ENCODE assay signal across 8 mouse cellular contexts in the genomic region with DNA sequence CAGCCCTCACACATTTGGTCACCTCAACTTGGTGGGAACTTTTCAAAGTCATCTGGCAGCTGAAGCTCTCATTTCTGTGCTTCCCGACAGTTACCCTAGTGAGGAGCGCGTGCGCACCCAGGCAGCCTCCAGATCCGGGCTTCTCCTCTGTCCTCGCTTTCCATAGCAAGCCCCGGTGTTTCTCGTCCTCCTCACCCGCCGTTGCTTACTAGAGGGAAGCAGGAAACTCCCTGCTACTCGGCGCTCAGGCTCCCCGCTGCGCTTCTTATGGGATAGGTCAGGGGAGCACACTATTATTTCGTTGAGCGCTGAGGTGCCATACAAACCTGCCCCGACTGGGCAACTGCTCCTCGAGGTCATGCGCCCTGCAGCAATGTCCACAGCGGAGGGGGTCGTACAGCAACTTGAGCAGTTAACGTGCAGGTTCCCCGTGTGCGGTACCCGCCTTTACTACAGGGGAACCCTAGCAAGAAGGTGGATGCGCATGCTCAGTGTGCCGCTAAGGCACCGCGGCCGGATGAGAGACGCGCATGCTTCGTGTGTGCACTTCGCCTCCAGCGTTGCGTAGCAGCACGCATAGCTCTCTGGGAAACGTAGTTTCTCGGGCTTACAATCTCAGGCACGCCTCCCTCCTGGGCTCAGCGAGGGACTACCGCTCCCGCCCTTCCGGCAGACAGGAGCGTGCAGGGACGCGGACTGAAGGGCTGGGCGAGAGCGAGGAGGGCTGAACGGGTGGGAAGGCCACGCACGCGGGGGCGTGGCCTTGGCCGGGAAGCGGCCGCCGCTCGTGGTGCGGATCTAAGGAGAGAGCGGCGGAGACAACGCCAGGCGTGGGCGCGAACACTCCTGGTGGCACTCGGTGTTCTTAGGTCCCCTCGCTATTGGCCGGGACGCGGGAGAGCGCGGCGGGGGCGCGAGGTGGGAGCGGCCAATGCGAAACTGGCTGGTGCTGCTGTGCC. TPM values are rescaled to one million over a fixed set of nuclear protein-coding genes. Genes with fewer than 3 reads are reported as not detected.
DNase-seq lines count a peak whose midpoint lies in the region; ATAC-seq and TF ChIP-seq lines count a peak whose summit lies in the region.

Gene B3galnt2 (plus strand): TSS at position 596 of the 959 bp plus-strand sequence.

- H3K36me3 ChIP-seq in CH12.LX (replicated peaks in 1 of 2; ENCODE audit: control insufficient read depth in 1 of 2, insufficient read depth in 1 of 2, low read length in 1 of 2) = peaks cover 0 to 28% of the 10 kb centered on the region in 2 experiments
- no peaks in the 10 kb centered on the region for H3K36me3 ChIP-seq in forebrain, embryonic 11.5 days (ENCODE audit: control insufficient read depth, insufficient read depth, low read length)
- no peaks in the 10 kb centered on the region for H3K36me3 ChIP-seq in heart, embryonic 16.5 days (ENCODE audit: control insufficient read depth, insufficient read depth)
- peaks cover 7% of the 10 kb centered on the region; the same call in 1 of the 2 replicates for H3K36me3 ChIP-seq in liver, embryonic 15.5 days (replicated peaks)
- no peaks in the 10 kb centered on the region for H3K36me3 ChIP-seq in neural tube, embryonic 12.5 days

- dilution Hi-C loops in CH12.LX (cut with MboI; ENCODE audit: extremely low pct_ligation_motif_present, extremely low pct_unique_long_range_greater_than_20kb, low sequenced_read_pairs) = no loop called here

- DNase-seq in CH12.LX (ENCODE audit: extremely low read depth) = peak; percentile 98
- DNase-seq in c-Kit-positive CD71-positive TER-119-negative erythroid progenitor cells, embryonic 14.5 days (ENCODE audit: low read depth) = peak; percentile 99
- peak; percentile 96 for DNase-seq in forebrain, embryonic 11.5 days (ENCODE audit: low spot score)
- DNase-seq in kidney, postnatal 36 days = peak; percentile 97 to 99
- DNase-seq in telencephalon, adult 2 months (ENCODE audit: low read depth, low spot score) = peak; percentile 99

- peak; percentile 99 for ATAC-seq in forebrain, embryonic 11.5 days (replicated peaks; ENCODE audit: low FRiP score)
- peak; percentile 98 for ATAC-seq in heart, embryonic 16.5 days (replicated peaks; ENCODE audit: extremely low read depth, insufficient read depth, low FRiP score)
- ATAC-seq in liver, embryonic 15.5 days (ENCODE audit: insufficient read depth) = peak; percentile 98
- ATAC-seq in neural tube, embryonic 12.5 days (ENCODE audit: low FRiP score, low read depth) = peak; percentile 99

- peak within 1 kb of the TSS; percentile 70 for H3K9ac ChIP-seq in CH12.LX (ENCODE audit: insufficient read depth, low read depth)
- H3K9ac ChIP-seq in forebrain, embryonic 11.5 days (ENCODE audit: low read length) = peak within 1 kb of the TSS; percentile 79
- H3K9ac ChIP-seq in heart, embryonic 16.5 days (ENCODE audit: low read length) = peak within 1 kb of the TSS; percentile 84
- H3K9ac ChIP-seq in liver, embryonic 15.5 days = peak within 1 kb of the TSS; percentile 93
- peak within 1 kb of the TSS; percentile 81 for H3K9ac ChIP-seq in neural tube, embryonic 12.5 days

- peaks cover 24% of the 10 kb centered on the region for H3K79me2 ChIP-seq in CH12.LX (replicated peaks; ENCODE audit: control insufficient read depth, extremely low read depth, insufficient read depth, poor library complexity, severe bottlenecking)

- H3K27me3 ChIP-seq in CH12.LX (replicated peaks) = no peaks in the 10 kb centered on the region
- no peaks in the 10 kb centered on the region for H3K27me3 ChIP-seq in forebrain, embryonic 11.5 days (ENCODE audit: control insufficient read depth, insufficient read depth, low read length)
- H3K27me3 ChIP-seq in heart, embryonic 16.5 days (ENCODE audit: control insufficient read depth, insufficient read depth, low read length) = no peaks in the 10 kb centered on the region
- H3K27me3 ChIP-seq in liver, embryonic 15.5 days = no peaks in the 10 kb centered on the region
- no peaks in the 10 kb centered on the region for H3K27me3 ChIP-seq in neural tube, embryonic 12.5 days (replicated peaks)

- H3K4me3 ChIP-seq in CH12.LX (replicated peaks in 1 of 3; ENCODE audit: low read depth in 2 of 3, low read length in 2 of 3, poor library complexity in 1 of 3) = peak within 1 kb of the TSS; percentile 83 to 95 (median 88)
- peak within 1 kb of the TSS; percentile 74 for H3K4me3 ChIP-seq in forebrain, embryonic 11.5 days (ENCODE audit: low read depth, low read length)
- H3K4me3 ChIP-seq in heart, embryonic 16.5 days (ENCODE audit: low read length) = peak within 1 kb of the TSS; percentile 69
- H3K4me3 ChIP-seq in liver, embryonic 15.5 days (replicated peaks) = peak within 1 kb of the TSS; percentile 96
- H3K4me3 ChIP-seq in neural tube, embryonic 12.5 days = peak within 1 kb of the TSS; percentile 82

- TF ChIP-seq CTCF in CH12.LX (conservative IDR thresholded peaks at IDR 0.05 in 1 of 2, IDR thresholded peaks at IDR 0.05 in 1 of 2; ENCODE audit: low read depth in 2 of 2, low read length in 2 of 2) = no peak

- no peak for TF ChIP-seq RAD21 in CH12.LX (IDR thresholded peaks at IDR 0.05; ENCODE audit: low read depth, low read length)

- 0 out of 2 replicates have a peak, but pooled peaks have one; percentile 12 for TF ChIP-seq EP300 in CH12.LX (IDR thresholded peaks at IDR 0.05; ENCODE audit: low read length)

- H3K4me2 ChIP-seq in CH12.LX (ENCODE audit: insufficient read depth, low read depth, poor library complexity, severe bottlenecking) = peak within 1 kb of the TSS; percentile 71
- peak within 1 kb of the TSS; percentile 67 for H3K4me2 ChIP-seq in forebrain, embryonic 11.5 days (ENCODE audit: low read depth, low read length, severe bottlenecking)
- H3K4me2 ChIP-seq in heart, embryonic 16.5 days (ENCODE audit: low read depth, low read length) = peak within 1 kb of the TSS; percentile 90
- H3K4me2 ChIP-seq in liver, embryonic 15.5 days = peak within 1 kb of the TSS; percentile 91
- H3K4me2 ChIP-seq in neural tube, embryonic 12.5 days (replicated peaks) = peak within 1 kb of the TSS; percentile 76

- peak; percentile 94 for TF ChIP-seq POLR2A in CH12.LX (IDR thresholded peaks at IDR 0.05; ENCODE audit: low read depth, low read length)

- H3K9me3 ChIP-seq in CH12.LX (replicated peaks; ENCODE audit: low read length) = no peaks in the 10 kb centered on the region
- no peaks in the 10 kb centered on the region for H3K9me3 ChIP-seq in forebrain, embryonic 11.5 days (ENCODE audit: control insufficient read depth, low read length)
- no peaks in the 10 kb centered on the region for H3K9me3 ChIP-seq in heart, embryonic 16.5 days (replicated peaks; ENCODE audit: control insufficient read depth, low read length)
- no peaks in the 10 kb centered on the region for H3K9me3 ChIP-seq in liver, embryonic 15.5 days (replicated peaks)
- no peaks in the 10 kb centered on the region for H3K9me3 ChIP-seq in neural tube, embryonic 12.5 days

- H3K27ac ChIP-seq in CH12.LX (ENCODE audit: insufficient read depth, low read depth) = peak within 1 kb of the TSS; percentile 23
- H3K27ac ChIP-seq in forebrain, embryonic 11.5 days (ENCODE audit: low read depth, low read length) = peak within 1 kb of the TSS; percentile 60; the same call in 1 of the 2 replicates
- peak within 1 kb of the TSS; percentile 96 for H3K27ac ChIP-seq in heart, embryonic 16.5 days (ENCODE audit: low read length)
- H3K27ac ChIP-seq in liver, embryonic 15.5 days (replicated peaks) = peak within 1 kb of the TSS; percentile 93
- H3K27ac ChIP-seq in neural tube, embryonic 12.5 days = peak within 1 kb of the TSS; percentile 37; the same call in 1 of the 2 replicates

- H3K4me1 ChIP-seq in CH12.LX (ENCODE audit: control insufficient read depth in 1 of 2, insufficient read depth in 2 of 2) = peaks cover 0 to 32% of the 10 kb centered on the region in 2 experiments; a peak in 2 of 4 replicates
- no peaks in the 10 kb centered on the region for H3K4me1 ChIP-seq in forebrain, embryonic 11.5 days (replicated peaks; ENCODE audit: control insufficient read depth, insufficient read depth, low read length)
- peaks cover 8% of the 10 kb centered on the region for H3K4me1 ChIP-seq in heart, embryonic 16.5 days (ENCODE audit: control insufficient read depth, insufficient read depth, low read length)
- H3K4me1 ChIP-seq in liver, embryonic 15.5 days (replicated peaks) = peaks cover 38% of the 10 kb centered on the region
- peaks cover 5% of the 10 kb centered on the region; the same call in 1 of the 2 replicates for H3K4me1 ChIP-seq in neural tube, embryonic 12.5 days

- in situ Hi-C loops in CH12.LX (cut with MboI; ENCODE audit: low pct_ligation_motif_present, low pct_unique_long_range_greater_than_20kb, low sequenced_read_pairs) = no loop called here

- under 1% methylated on average over 78 of the region's 78 CpGs for WGBS in forebrain, embryonic 11.5 days
- under 1% methylated on average over 67 of the region's 78 CpGs for WGBS in heart, embryonic 16.5 days
- under 1% methylated on average over 78 of the region's 78 CpGs for WGBS in liver, embryonic 15.5 days (ENCODE audit: insufficient replicate concordance)
- WGBS in neural tube, embryonic 12.5 days = under 1% methylated on average over 78 of the region's 78 CpGs

TF ChIP-seq in CH12.LX, 34 proteins besides CTCF, POLR2A, EP300 and RAD21 (continues in another document):
- peak; percentile 99 for TF ChIP-seq HCFC1 (IDR thresholded peaks at IDR 0.05; ENCODE audit: low read depth, low read length)
- TF ChIP-seq IRF4 (IDR thresholded peaks at IDR 0.05; ENCODE audit: low read depth, low read length) = peak; percentile 32
- no peak for TF ChIP-seq JUN (IDR thresholded peaks at IDR 0.05; ENCODE audit: insufficient read depth, low read depth, low read length)
- TF ChIP-seq TCF12 (IDR thresholded peaks at IDR 0.05; ENCODE audit: low read depth, low read length) = peak; percentile 81
- TF ChIP-seq ZKSCAN1 (IDR thresholded peaks at IDR 0.05; ENCODE audit: borderline replicate concordance, low read depth, low read length) = no peak
- TF ChIP-seq KAT2A (IDR thresholded peaks at IDR 0.05; ENCODE audit: insufficient replicate concordance, low read length) = peak; percentile 96; the same call in 1 of the 2 replicates
- no peak for TF ChIP-seq UBTF (IDR thresholded peaks at IDR 0.05; ENCODE audit: low read depth, low read length)
- no peak for TF ChIP-seq ETS1 (conservative IDR thresholded peaks at IDR 0.05; ENCODE audit: low read depth, low read length)
- TF ChIP-seq MYC (IDR thresholded peaks at IDR 0.05; ENCODE audit: low read depth, low read length) = peak; percentile 93
- TF ChIP-seq POLR2AphosphoS2 (IDR thresholded peaks at IDR 0.05; ENCODE audit: low read depth, low read length) = peak; percentile 91; the same call in 1 of the 2 replicates

RNA-seq across cellular contexts. Expression of gene B3galnt2, which starts in this region (rescaled TPM):
- total RNA-seq in CH12.LX (2012; rRNA removed) (49.3 and 52.3 TPM in 2 replicates), CH12.LX (2014; rRNA removed) (48.3 and 56.3 TPM in 2 replicates)
- polyA plus RNA-seq in CH12.LX (2012; ENCODE audit: insufficient read length, low read depth) = 34.1 and 36.3 TPM in 2 replicates
- 44.1 and 47.7 TPM in 2 replicates for polyA plus RNA-seq in forebrain, embryonic 11.5 days (2014; fragmentation: Nextera tagmentation; extraction: Ambion mirVana)
- polyA plus RNA-seq in heart, embryonic 16.5 days (2015; fragmentation: Nextera tagmentation; extraction: Ambion mirVana) = 20.9 and 21.4 TPM in 2 replicates
- 25.2 and 28.0 TPM in 2 replicates for polyA plus RNA-seq in liver, embryonic 15.5 days (2015; fragmentation: Nextera tagmentation; extraction: Ambion mirVana)
- polyA plus RNA-seq in neural tube, embryonic 12.5 days (2016; fragmentation: Nextera tagmentation; extraction: Ambion mirVana) = 28.3 and 33.8 TPM in 2 replicates

Comparison
In these comparisons a context has a peak if more than half of its experiments do, and no peak if none do; other contexts are left out.
1. Peak in every context shown above with its lines: DNase-seq, ATAC-seq, H3K4me3 ChIP-seq and H3K27ac ChIP-seq.
2. H3K27ac ChIP-seq: peak in every context shown above with its lines; median percentile 96 in heart, embryonic 16.5 days; 93 in liver, embryonic 15.5 days; 60 in forebrain, embryonic 11.5 days; 37 in neural tube, embryonic 12.5 days; 23 in CH12.LX.